Mouse (Mus musculus) cerebellum, adult 2 months (tissue): ENCODE measurements at regions not wholly inside any gene's neighbourhood (a gene's known extent, or its start where the extent isn't known, plus 50 kb on each side); places are given as distances from the start of the nearest gene placed in this dataset.

Source experiments
- CTCF ChIP-seq: fragments of 200-500 bp; IDR thresholded peaks from 2 replicates; pipeline ENCODE4 v1.5.1; 2011; ENCODE audit warnings: low read depth, mild to moderate bottlenecking, control low read depth, low read length, moderate library complexity, borderline replicate concordance; ENCODE audit not compliant: insufficient read depth
- POLR2A ChIP-seq: fragments of 200-500 bp; IDR thresholded peaks from 2 replicates; pipeline ENCODE4 v1.6.1; 2011; ENCODE audit warnings: low read length, control low read depth, borderline replicate concordance; ENCODE audit not compliant: insufficient read depth

GRCm38 (mm10) chr3:41258291-41258690, 175.4 kb upstream of the Pgrmc2 start:
- TF ChIP-seq POLR2A (no peak), CTCF (no peak)
